Mouse (Mus musculus) kidney, adult 2 months (tissue): Measurements from ENCODE around the gene Scml4.

Source experiments
- CTCF ChIP-seq: fragments of 200-500 bp; conservative IDR thresholded peaks from 2 replicates; pipeline ENCODE4 v1.5.1; 2011; ENCODE audit warnings: low read depth, mild to moderate bottlenecking, control low read depth, low read length, moderate library complexity, mixed read lengths; ENCODE audit not compliant: insufficient read depth, insufficient read length
- POLR2A ChIP-seq: fragments of 200-500 bp; IDR thresholded peaks from one replicate; pipeline ENCODE4 v1.6.1; 2011; ENCODE audit warnings: low read depth, low read length, control low read depth

DNA sequence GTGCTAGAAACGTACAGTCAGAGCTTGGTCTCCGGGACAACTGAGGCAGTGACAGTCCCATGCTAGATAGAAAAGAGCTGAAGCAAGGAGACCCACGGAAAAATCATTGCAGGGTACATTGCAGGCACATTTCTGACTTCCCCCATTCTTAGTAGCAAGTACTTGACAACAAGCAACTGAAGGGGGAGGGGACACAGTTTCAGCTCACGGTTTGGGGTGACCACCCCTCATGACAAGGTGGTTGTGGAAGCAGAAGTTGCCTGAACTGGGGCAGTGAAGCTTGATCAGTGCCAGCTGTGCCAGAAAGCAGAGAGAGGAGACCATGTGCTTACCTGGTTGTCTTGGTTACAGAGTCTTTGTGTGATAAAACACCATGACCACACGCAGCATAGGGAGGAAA, 93.4 kb downstream of the Scml4 start:
- TF ChIP-seq POLR2A (no peak), CTCF (no peak)
